Mouse (Mus musculus) mesoderm, embryonic 11.5 days (tissue): ENCODE measurements around the gene Hdgfl1.

Experiments used
- DNase-seq: peaks from one replicate; pipeline ENCODE4 v3.0.0-alpha.2; 2012; ENCODE audit warnings: low read depth, low spot score

The Hdgfl1 gene

DNA sequence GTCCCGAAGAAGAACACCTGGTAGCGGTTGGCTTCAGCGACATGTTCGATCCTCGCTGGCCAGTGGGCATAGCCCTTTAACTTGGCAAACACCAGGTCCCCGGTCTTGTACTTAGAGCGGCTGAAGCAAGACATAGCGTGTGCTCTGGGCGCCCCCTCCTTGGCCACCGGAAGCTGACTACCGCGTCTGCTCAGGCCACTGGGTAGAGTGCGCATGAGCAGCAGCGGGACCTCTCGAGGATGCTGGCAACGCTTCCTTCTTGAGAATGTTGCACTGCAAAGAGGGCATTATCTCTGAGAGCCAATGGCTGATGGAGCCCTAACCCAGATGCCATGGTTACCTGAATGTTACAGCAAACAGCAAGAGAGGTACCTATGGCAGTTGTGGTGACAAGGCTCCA, at the start of gene Hdgfl1:
TSS of gene Hdgfl1 (minus strand) at position 211 of the 400 bp plus-strand sequence.
- DNase-seq: no peak

GRCm38 (mm10) chr13:26795460-26795859, 25.5 kb upstream of the Hdgfl1 start:
- no peak for DNase-seq

GRCm38 (mm10) chr13:26769424-26769823, 541 bp downstream of the Hdgfl1 start:
- no peak for DNase-seq

GRCm38 (mm10) chr13:26761966-26762803, 7.8 kb downstream of the Hdgfl1 start:
- DNase-seq: no peak

DNA sequence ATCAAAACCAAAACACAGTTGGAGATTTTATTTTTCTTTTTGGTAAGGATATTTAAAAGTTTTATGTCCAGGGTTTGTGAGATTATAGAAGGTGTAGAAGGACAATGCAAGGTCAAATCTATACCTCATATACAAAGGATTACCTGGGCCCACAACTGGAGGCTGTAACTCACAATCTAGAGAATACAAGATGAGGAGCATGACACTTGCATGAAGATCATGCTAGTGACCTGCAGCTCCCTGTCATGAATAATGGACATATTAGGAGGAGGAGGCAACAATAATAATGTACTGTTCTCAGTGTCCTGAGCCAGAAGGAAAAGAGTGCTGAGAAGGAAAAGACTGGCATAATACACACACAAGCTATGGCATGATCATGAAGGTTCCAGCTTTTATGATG, 17.1 kb downstream of the Hdgfl1 start:
- no peak for DNase-seq

DNA sequence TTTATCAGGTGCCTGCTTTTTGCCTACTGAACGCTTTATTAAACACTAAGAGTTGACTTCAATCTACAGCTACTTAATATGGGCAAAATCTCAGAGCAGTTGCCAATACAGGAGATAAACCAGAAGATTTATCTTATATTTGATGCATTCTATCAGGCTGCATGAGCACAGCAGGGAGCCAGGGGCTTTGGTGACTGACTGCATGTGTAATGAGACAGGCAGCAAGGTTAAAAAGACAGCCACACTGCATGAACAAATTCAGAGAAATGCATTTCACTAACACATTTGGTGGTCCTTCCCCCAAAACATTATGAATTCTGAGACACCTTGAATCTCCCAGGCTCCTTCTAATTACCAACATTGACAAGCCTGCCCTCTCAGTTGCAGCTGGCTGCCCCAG, 17.6 kb downstream of the Hdgfl1 start:
- DNase-seq: no peak

DNA sequence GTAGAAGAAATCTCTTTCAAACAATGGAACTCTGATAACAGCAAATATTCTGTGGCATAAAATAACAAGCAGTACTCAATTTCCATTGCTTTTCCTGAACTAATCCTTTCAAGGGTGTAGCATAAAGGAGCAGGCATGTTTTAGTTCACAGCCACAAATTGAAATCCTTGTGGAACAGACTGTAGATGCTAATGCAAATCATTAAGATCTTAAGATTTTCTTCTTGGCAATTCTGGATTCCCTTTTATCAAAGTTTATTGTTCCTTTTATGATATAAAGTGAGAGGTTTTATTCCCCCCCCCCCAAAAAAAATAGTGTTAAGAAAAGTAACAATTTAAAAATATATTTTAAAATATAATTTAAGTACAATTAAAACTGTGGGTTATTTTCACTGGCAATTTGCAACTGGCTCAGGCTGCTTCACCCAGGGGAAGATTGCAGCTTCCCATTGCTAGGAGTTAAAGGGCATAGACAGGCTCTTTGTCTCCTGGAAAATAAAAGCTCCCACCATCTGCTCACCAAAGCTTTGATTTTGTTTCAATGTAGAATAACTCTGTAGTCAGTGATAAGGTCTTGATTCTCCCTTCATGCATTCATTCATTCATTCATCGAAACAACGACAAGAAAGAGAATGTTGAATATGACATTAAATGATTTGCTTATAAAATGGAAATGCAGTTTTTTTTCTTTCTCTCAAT, 24.1 kb downstream of the Hdgfl1 start:
- DNase-seq: no peak

DNA sequence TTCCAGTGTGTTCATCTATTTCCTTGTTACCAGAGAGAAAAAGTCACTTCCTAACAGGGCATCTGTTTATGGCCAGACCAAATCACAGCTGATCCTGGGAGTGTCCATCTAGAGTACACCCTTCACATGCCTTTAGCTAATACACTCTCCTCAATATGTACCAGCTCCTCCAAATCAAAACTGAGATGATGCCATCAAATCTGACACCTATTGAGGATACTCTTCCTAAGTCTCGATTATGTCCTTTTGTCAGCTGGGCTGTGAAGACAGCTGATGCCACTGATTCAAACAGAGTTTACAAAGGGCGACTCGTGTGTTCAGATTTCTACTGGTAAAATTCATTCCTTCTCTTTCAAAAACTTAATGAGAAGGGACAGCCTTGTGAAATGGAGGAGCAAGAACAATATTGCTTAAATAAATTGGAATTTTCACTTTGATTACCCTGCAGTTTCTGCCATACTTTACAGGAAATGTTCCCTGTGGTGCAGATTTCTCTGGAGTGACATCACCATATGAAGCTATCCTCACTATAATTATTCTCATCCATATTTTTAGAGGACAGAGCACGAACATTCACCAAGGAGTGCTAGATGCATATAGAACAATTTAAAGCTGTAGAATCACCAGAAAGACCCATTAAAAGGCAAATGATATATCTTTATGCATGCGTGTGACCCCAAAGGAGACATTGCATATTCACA, 24.8 kb downstream of the Hdgfl1 start:
- no peak for DNase-seq

GRCm38 (mm10) chr13:26744068-26744467, 25.9 kb downstream of the Hdgfl1 start:
- no peak for DNase-seq

GRCm38 (mm10) chr13:26734981-26735380, 35.0 kb downstream of the Hdgfl1 start:
- DNase-seq: peak; percentile 37

DNA sequence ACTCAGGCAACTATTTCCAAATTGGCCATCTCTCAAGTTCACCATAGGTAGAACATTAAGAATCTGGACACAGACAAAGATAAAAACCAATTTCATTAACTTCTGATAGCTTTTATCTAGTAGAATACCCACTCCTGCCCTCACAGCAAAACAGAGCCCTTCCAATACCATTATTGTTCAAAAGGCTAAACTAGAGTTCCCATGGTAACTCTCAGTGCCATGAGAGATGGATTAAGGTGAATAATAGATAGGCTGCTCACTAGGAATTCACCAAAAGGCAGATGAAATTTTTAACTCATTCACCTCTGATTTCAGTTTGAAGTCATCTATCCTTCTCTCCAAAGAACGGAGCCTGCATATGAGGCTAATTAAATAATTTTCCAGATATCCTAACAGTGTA, 45.7 kb downstream of the Hdgfl1 start:
- no peak for DNase-seq

DNA sequence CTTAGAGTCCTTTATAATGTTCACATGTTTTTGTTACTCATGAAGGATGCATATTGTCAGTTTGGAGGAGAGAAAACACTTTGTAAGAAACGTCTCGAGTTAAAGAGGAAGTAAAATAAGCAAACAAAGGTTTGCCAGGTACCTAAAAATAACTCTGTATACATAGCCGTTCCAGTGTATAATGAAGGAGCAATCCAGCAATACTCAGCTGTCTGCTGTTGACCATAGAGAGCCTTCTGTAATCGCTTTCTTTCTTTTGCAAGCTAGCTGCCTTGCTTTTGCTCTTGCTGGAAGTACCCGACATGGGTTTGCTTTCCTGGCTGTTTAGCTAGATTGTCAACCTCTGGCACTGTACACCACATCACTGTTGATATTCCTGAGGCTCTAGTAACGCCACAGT, 48.6 kb downstream of the Hdgfl1 start:
- DNase-seq: no peak

- no peak for DNase-seq
Measured at GRCm38 (mm10) chr13:26720917-26721316, 49.0 kb downstream of the Hdgfl1 start.

GRCm38 (mm10) chr13:26719146-26719715, 50.7 kb downstream of the Hdgfl1 start:
- DNase-seq: no peak
